Mouse (Mus musculus) hindbrain, embryonic 16.5 days (tissue): ENCODE results near the gene Mier3. TPM values are rescaled to one million over a fixed set of nuclear protein-coding genes. Genes with fewer than 3 reads are reported as not detected.

Experiments
- ATAC-seq: fragments of 200-750 bp; cut with Nextera tagmentation; 2 replicates; pipeline ENCODE4 v1.8.0; 2017; ENCODE audit warnings: moderate TSS enrichment, moderate library complexity
- H3K27ac ChIP-seq: fragments of 300-500 bp; sonication (generic); 2 replicates; pipeline ENCODE4 v1.5.1; 2014; ENCODE audit warnings: low read depth, mild to moderate bottlenecking, control low read depth, low read length, moderate library complexity
- H3K27me3 ChIP-seq: fragments of 300-500 bp; sonication (generic); replicated peaks from 2 replicates; pipeline ENCODE4 v1.6.1; 2014; ENCODE audit warnings: low read length; ENCODE audit not compliant: control insufficient read depth, insufficient read depth
- H3K36me3 ChIP-seq: fragments of 300-500 bp; sonication (generic); 2 replicates; pipeline ENCODE4 v1.6.1; 2014; ENCODE audit warnings: mild to moderate bottlenecking, low read length, moderate library complexity, mixed read lengths; ENCODE audit not compliant: control insufficient read depth, insufficient read depth
- H3K4me1 ChIP-seq: fragments of 300-500 bp; sonication (generic); 2 replicates; pipeline ENCODE4 v1.6.1; 2014; ENCODE audit warnings: low read depth, low read length; ENCODE audit not compliant: control insufficient read depth, insufficient read depth
- H3K4me2 ChIP-seq: fragments of 300-500 bp; sonication (generic); 2 replicates; pipeline ENCODE4 v1.6.1; 2014; ENCODE audit warnings: mild to moderate bottlenecking, low read length, control low read depth, moderate library complexity
- H3K4me3 ChIP-seq: fragments of 300-500 bp; sonication (generic); 2 replicates; pipeline ENCODE4 v1.5.1; 2014; ENCODE audit warnings: mild to moderate bottlenecking, low read length, control low read depth, moderate library complexity
- H3K9ac ChIP-seq: fragments of 300-500 bp; sonication (generic); 2 replicates; pipeline ENCODE4 v1.6.1; 2014; ENCODE audit warnings: low read depth, mild to moderate bottlenecking, control low read depth, low read length, moderate library complexity
- H3K9me3 ChIP-seq: fragments of 300-500 bp; sonication (generic); 2 replicates; pipeline ENCODE4 v1.6.1; 2014; ENCODE audit warnings: mild to moderate bottlenecking, low read length, moderate library complexity; ENCODE audit not compliant: control insufficient read depth
- WGBS: fragments of 180-500 bp; shearing (Covaris S2); extraction: QIAGEN DNeasy Blood & Tissue Kit; methylation state at CpG from one replicate; pipeline ENCODE4 v1.1.7; 2014; 5-methylcytosine and 5-hydroxymethylcytosine counted together
- polyA plus RNA-seq: library from polyadenylated mRNA; unstranded; fragments of >200 nt; fragmentation: Nextera tagmentation; extraction: Ambion mirVana; gene quantifications from 2 replicates; pipeline ENCODE4 v1.2.1, GENCODE M21; 2015

Mier3 gene
- polyA plus RNA-seq: 14.3 and 16.9 TPM in 2 replicates

DNA sequence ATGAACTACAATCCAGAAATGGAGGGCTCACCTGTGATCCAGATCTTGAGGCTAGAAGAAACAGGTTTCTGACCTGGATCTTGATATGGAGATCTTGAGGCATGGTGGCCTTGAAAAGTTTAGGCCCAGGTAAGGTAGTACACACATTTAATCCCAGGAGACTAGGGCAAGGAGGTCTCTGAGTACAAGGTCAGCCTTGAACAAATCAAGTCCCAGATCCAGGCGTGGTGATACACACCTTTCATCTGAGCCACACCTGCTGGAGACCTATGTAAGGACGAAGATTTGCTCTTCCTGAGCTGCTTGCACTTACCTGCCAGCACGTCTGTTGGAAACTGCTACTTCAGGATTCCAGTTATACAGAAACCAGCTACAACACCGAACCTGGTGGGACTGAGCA is at the start of gene Mier3:
Gene Mier3 (plus strand): TSS at position 301 of the 400 bp plus-strand sequence.
- WGBS: 87% methylated on average over 4 of the region's 4 CpGs
- Histone ChIP-seq H3K4me1 (peaks cover 5% of the 10 kb centered on the region), H3K27me3 (no peaks in the 10 kb centered on the region), H3K36me3 (no peaks in the 10 kb centered on the region), H3K4me3 (no peak within 1 kb of the TSS), H3K9ac (no peak within 1 kb of the TSS), H3K27ac (no peak within 1 kb of the TSS), H3K9me3 (no peaks in the 10 kb centered on the region), H3K4me2 (no peak within 1 kb of the TSS)
- ATAC-seq: no peak

- WGBS: 85% methylated on average over 16 of the region's 16 CpGs
- no peak for ATAC-seq
- H3K9me3 ChIP-seq: no peaks in the 10 kb centered on the region
Measured at GRCm38 (mm10) chr13:111634163-111635160, 46.3 kb upstream of the Mier3 start.

DNA sequence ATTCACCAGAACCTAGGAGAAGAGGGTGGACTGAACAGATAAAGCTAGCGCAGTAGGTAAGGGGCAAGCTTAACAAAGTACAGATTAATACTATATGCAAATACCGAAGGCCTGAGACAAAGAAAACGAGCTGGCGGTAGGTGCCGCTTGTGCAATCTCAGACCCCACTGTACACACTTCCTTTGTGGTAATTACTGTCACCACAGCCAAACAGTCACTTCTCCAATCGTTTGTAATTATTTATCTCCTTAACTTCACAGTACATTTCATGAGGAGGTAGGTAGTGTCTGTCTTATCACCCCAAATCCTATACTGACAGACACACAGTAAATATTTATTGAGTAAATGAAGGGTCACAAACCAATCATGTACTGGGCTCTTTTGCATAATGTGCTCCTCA is 40.5 kb upstream of the Mier3 start:
- no peak for ATAC-seq
- WGBS: 84% methylated on average over 6 of the region's 6 CpGs
- H3K4me1 ChIP-seq: no peaks in the 10 kb centered on the region
- H3K9me3 ChIP-seq: peaks cover 2% of the 10 kb centered on the region; the same call in 1 of the 2 replicates
- no peaks in the 10 kb centered on the region for H3K36me3 ChIP-seq
- no peak overlapping the region for H3K4me3 ChIP-seq
- H3K27me3 ChIP-seq: no peaks in the 10 kb centered on the region
- no peak overlapping the region for H3K4me2 ChIP-seq
- no peak overlapping the region for H3K27ac ChIP-seq
- H3K9ac ChIP-seq: no peak overlapping the region

More at GRCm38 (mm10) chr13:111634163-111635160, 46.3 kb upstream of the Mier3 start:
- no peaks in the 10 kb centered on the region for H3K27me3 ChIP-seq
- no peak overlapping the region for H3K4me3 ChIP-seq
- H3K9ac ChIP-seq: no peak overlapping the region
- no peak overlapping the region for H3K4me2 ChIP-seq
- H3K4me1 ChIP-seq: no peaks in the 10 kb centered on the region
- no peak overlapping the region for H3K27ac ChIP-seq
- no peaks in the 10 kb centered on the region for H3K36me3 ChIP-seq

DNA sequence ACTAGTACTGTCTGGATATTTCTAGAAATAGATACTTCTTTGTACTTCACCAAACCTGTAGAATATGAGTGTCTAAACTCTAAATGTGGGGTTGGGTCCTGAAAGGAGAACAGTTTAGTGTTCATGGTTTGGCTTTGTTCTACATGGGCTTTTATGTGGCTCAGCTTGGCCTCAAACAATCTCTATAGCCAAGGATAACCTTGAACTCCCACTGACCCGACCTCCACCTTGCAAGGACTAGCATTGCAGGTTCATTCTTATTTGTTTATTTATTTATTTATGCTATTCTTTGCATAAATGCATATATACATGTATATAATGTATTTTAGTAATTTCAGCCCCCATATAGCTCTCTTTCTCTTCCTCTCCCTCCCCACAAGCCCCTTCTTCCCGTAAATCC is 37.1 kb upstream of the Mier3 start:
- peaks cover 2% of the 10 kb centered on the region; the same call in 1 of the 2 replicates for H3K9me3 ChIP-seq
- 73% methylated on average over 2 of the region's 2 CpGs for WGBS
- H3K27ac ChIP-seq: no peak overlapping the region
- H3K4me1 ChIP-seq: no peaks in the 10 kb centered on the region
- no peak overlapping the region for H3K4me2 ChIP-seq
- no peak for ATAC-seq
- no peaks in the 10 kb centered on the region for H3K36me3 ChIP-seq
- no peaks in the 10 kb centered on the region for H3K27me3 ChIP-seq
- H3K4me3 ChIP-seq: no peak overlapping the region
- no peak overlapping the region for H3K9ac ChIP-seq

- H3K27ac ChIP-seq: no peak overlapping the region
- no peak overlapping the region for H3K4me3 ChIP-seq
- H3K4me2 ChIP-seq: no peak overlapping the region
- H3K9me3 ChIP-seq: peaks cover 2% of the 10 kb centered on the region; the same call in 1 of the 2 replicates
- 92% methylated on average over 9 of the region's 9 CpGs for WGBS
- no peaks in the 10 kb centered on the region for H3K4me1 ChIP-seq
- no peak for ATAC-seq
- no peaks in the 10 kb centered on the region for H3K36me3 ChIP-seq
- no peak overlapping the region for H3K9ac ChIP-seq
- no peaks in the 10 kb centered on the region for H3K27me3 ChIP-seq
Measured at GRCm38 (mm10) chr13:111646204-111646603, 34.6 kb upstream of the Mier3 start.

DNA sequence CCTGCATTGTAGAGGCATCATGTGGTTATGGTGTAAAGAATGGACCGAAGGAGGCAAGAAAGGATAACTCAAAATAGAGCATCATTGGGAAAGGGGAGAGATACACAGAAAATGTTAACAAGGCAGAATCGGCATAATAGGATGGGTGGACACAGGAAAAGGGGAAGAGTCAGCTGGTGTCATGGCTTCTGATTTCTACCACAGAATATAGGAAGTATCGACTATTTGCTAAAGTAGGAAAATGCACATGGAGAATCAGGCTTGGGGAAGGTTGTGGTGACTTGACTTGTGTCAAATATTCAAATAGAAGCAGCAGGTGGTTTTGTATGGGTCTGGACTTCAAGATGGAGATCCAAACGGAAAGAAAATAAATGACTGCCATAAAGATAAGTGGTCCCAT is 33.5 kb upstream of the Mier3 start:
- 92% methylated on average over 4 of the region's 4 CpGs for WGBS
- no peaks in the 10 kb centered on the region for H3K36me3 ChIP-seq

GRCm38 (mm10) chr13:111651020-111651419 is 29.8 kb upstream of the Mier3 start:
- Histone ChIP-seq H3K9me3 (no peaks in the 10 kb centered on the region), H3K9ac (no peak overlapping the region), H3K4me1 (no peaks in the 10 kb centered on the region), H3K27ac (no peak overlapping the region), H3K36me3 (no peaks in the 10 kb centered on the region), H3K27me3 (no peaks in the 10 kb centered on the region), H3K4me2 (no peak overlapping the region), H3K4me3 (no peak overlapping the region)
- no peak for ATAC-seq
- 33% methylated on average over 6 of the region's 6 CpGs for WGBS

More for the DNA sequence above, 33.5 kb upstream of the Mier3 start:
- Histone ChIP-seq H3K9me3 (peaks cover 2% of the 10 kb centered on the region; the same call in 1 of the 2 replicates), H3K4me1 (no peaks in the 10 kb centered on the region), H3K4me2 (no peak overlapping the region), H3K9ac (no peak overlapping the region), H3K27ac (no peak overlapping the region), H3K27me3 (no peaks in the 10 kb centered on the region), H3K4me3 (no peak overlapping the region)
- ATAC-seq: no peak

- no peaks in the 10 kb centered on the region for H3K9me3 ChIP-seq
- H3K4me2 ChIP-seq: no peak overlapping the region
- no peak for ATAC-seq
- H3K27ac ChIP-seq: no peak overlapping the region
- no peaks in the 10 kb centered on the region for H3K4me1 ChIP-seq
- no peak overlapping the region for H3K9ac ChIP-seq
- H3K36me3 ChIP-seq: no peaks in the 10 kb centered on the region
- no peak overlapping the region for H3K4me3 ChIP-seq
- H3K27me3 ChIP-seq: no peaks in the 10 kb centered on the region
- 96% methylated on average over 4 of the region's 4 CpGs for WGBS
Measured at GRCm38 (mm10) chr13:111655273-111655672, 25.5 kb upstream of the Mier3 start.

DNA sequence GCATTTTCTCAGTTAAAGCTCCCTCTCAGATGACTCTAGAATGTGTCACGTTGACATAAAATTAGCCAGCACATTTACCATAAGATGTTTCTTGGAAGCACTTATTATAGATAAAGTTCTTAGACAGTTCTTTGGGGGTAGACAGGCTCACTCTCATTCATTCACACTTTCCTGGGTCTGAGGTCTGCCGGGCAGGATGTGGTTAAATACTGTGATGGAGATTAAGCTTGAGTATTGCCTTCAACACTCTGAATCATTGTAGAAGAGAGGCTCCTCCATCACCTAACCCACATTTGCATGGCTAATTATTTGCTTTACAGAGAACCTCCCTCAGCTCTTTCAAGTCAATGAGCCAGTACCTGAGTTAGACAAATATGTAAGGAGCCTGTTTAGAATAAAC is 24.9 kb upstream of the Mier3 start:
- WGBS: 83% methylated on average over 2 of the region's 2 CpGs

More for the DNA sequence above, 24.9 kb upstream of the Mier3 start:
- Histone ChIP-seq H3K4me2 (no peak overlapping the region), H3K36me3 (no peaks in the 10 kb centered on the region), H3K27me3 (no peaks in the 10 kb centered on the region), H3K27ac (no peak overlapping the region), H3K4me3 (no peak overlapping the region), H3K9ac (no peak overlapping the region), H3K4me1 (no peaks in the 10 kb centered on the region), H3K9me3 (no peaks in the 10 kb centered on the region)
- no peak for ATAC-seq
